Mouse (Mus musculus) telencephalon, adult 2 months (tissue): ENCODE measurements around the gene Armh3.
"Not testable (repeated sequence)": the region's sequence is repeated elsewhere in the genome, so short reads cannot be mapped to it uniquely, and the experiment has no call there.

Source experiments
- DNase-seq: peaks from one replicate; pipeline ENCODE4 v3.0.0-alpha.2; 2011; ENCODE audit warnings: low read depth, low spot score

The Armh3 gene

DNA sequence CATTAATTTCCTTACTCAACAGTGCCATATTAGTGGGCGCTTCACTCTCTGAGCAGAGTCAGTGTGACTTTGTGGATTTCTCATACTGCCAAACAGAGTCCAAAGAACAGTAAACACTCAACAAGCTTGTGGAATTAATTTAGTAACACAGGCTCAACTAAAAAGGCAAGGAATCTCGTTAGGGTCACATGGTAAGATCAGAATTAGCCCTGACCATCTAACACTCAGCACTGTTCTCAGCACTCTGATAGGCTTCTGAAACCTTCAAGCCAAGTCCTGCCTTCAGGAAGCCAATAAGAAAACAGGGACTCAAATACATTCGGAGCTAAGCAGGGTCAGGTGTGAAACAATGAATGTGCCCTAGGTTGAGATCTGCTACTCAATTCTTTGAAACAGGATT, 172.1 kb downstream of the Armh3 start:
- no peak for DNase-seq

DNA sequence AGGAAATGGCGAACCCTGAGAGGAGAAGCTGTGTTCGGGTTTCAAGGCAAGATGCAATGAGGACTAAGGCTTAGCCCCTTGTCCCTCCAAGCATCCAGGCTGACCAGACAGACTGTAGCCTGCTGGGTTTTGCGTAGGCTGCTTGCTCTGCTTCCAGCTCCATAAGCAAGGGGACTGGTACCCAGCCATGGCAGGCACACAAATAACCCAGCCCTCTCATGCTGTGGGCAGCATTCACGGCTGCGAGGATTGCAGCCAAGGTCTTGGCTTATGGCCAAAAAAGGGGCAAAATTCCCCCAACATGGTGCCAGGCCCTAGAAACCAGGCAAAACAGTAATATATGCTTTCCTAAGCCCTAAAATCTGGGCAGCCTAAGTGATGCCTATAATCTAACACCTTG, 176.5 kb downstream of the Armh3 start:
- no peak for DNase-seq

DNA sequence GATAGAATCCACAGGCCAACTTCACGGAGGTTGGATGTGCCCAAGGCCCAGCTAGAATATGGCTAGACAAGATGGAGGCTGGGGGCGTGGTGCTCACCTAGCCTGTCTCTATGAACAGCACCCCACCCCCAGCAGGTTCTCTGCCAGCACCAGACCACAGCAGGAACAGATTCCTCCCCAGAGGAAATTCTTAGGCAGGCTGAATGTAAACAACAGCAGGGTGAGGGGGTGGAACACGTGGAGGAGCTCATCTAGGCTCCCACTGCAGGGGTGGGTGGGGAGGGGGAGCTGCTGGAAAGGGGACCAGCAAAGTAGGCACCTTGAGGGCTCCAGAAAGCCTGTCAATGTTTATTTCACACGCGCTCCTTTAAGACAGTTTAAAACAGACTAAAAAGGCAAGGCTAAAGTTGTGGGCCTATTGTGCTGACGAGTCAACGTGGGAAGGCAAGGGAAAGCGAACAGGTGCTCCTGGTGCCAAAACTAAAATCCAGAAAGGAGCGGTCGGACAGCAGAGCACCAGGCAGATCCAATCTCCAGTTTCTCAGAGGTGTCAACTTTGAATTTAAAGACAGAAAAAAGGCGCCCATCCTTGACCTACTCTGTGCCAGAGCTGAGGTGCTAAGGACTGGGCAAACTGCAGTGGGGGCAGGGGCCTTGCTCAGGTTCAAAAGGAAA, 180.3 kb downstream of the Armh3 start:
- DNase-seq, result peak; percentile 58

DNA sequence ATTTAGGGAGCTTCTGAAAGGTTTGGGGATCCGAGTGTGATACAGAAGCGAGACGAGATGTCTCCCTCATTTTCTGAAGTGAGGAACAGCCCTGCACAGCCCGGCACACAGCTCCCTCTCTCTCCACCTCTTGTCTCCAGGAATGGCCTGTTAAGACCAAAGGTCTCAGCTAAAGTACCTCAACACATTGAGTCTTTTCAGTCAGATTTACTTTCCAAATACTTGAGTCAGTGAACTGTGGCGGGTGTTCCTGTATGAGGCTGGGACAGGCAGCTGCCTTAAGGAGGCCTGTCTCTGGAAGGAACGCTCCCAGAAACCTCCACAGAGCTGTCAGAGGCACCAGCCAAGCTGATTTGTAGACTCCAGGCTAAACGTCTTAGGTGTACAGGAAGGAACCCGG, 181.6 kb downstream of the Armh3 start:
- DNase-seq, result no peak

DNA sequence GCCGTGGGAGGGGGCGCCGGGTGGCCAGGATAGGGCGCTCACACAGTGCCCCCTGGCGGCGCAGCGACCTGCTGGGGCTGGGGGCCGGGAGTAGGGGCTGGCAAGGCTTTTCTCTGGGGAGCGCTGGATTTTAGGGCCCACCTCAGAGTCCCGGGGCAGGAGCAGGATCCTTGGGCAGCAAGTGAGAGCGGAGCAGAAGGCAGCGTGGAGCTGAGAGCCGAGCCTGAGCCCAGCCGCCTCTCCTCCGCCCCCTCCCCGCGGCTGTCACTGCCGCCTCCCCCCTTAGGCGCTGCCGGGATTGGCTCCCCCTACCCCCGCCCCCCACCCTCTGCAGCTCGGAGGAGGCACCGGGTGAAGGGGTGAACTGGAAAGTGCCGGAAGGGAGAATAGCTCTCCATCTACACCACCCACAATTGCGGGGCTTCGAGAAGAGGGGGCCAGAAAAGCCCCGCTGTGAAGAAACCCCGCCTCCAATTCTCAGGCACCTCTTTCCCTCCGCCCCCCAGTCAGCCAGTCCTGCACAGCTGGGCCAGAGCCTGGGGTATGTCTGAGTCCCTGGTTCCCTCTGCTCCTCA, 182.4 kb downstream of the Armh3 start, which contains the start of gene Kcnip2:
Kcnip2 (minus strand) TSS at position 231 of the 575 bp plus-strand sequence.
- no peak for DNase-seq

DNA sequence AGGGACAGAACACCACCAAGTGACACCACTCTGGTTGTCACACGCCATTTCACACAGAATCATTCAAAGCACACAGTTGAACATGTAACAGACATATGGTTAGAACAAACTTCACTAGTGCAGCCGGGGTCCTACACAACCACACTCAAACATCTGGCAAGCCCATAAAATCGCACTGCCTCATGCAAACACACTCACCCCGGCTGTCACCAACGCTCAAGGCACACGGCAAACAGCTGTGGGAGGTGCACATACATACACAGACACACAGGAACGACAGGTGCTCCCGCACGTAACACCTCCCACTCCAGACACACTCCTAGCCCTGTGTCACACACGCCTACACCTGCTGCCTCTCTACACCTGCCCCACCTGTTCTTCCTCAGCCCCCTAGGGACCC, 183.1 kb downstream of the Armh3 start:
- DNase-seq, result no peak

DNA sequence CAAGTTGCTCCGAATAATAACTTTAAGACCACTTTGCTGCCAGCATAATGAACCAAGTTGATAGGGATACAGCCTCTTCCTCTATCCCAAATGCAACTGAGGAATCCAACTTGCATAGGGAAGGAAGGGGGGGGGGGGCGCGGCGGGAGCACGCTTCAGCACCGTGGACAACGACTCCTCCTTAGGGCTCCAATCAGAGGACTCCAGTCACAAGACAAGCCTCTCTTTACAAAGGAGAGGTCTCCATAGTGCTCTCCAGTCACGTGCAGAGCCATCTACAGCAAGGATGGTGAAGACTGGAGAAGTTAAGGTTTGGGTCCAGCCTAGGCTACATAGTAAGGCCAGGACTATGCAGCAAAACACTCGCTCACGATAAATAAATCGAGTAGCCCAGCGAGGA, 184.5 kb downstream of the Armh3 start:
- DNase-seq, result no peak

DNA sequence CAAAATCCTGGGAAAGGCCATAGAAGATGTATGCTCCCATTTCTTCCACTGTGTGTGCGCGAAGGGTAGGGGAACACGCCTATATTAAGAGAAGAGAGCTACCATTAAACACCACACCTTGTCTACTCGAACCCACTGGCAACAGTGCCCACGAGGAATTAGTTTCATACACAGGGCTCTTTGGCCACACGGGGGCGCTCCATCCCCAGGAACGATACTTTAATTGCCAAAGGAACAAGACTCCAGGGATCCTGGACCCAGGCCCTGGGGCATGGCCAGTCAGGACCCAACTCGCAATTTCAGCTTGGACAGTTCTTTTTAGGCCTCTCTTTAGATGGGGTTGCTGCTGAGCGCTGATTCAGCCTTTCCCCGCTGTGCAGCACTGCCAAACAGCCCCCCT, 185.0 kb downstream of the Armh3 start:
- DNase-seq, result no peak

DNA sequence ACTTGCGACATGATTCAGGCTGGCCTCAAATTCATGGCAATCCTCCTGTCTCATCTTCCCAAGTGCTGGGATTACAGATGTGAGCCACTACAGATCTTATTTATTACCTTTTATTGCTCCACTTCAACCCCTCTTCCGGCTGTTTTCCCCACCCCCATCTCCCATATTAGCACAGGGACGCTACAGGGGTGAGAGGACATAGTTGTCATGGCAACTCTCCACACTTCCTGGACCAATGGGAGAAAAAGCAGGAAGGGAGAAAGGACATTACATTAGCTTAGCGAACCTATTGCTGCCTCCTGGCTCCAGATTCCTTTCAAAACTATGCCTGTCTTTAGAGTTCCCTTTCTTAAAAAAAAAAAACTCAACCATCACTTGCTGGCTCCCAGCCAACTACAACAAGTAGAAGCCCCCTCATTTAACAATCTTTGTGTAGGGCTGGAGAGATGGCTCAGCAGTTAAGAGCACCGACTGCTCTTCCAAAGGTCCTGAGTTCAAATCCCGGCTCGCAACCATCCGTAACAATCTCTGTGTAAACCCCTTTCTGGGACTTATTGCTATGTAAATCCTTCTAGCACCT, 185.5 kb downstream of the Armh3 start:
- no peak for DNase-seq

DNA sequence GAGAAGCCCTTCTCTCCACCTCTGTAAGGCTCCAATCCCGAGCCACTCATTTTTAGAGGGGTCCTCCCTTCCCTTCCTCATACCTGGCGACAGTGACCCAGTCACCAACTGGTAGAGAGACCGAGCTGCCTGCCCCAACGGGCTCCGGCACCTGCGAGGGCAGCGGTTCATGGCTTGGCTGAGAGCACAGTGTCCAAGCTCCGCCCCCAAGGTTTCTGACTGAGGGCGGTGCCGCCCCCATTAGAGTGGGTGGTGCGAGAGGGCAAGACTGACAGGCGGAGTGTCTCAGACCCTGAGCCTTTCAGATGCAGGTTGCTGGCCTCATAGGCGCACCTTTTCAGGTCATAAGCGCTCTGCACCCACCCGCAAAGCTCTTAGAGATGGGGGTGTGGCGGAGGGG, 186.2 kb downstream of the Armh3 start:
- DNase-seq, result no peak

DNA sequence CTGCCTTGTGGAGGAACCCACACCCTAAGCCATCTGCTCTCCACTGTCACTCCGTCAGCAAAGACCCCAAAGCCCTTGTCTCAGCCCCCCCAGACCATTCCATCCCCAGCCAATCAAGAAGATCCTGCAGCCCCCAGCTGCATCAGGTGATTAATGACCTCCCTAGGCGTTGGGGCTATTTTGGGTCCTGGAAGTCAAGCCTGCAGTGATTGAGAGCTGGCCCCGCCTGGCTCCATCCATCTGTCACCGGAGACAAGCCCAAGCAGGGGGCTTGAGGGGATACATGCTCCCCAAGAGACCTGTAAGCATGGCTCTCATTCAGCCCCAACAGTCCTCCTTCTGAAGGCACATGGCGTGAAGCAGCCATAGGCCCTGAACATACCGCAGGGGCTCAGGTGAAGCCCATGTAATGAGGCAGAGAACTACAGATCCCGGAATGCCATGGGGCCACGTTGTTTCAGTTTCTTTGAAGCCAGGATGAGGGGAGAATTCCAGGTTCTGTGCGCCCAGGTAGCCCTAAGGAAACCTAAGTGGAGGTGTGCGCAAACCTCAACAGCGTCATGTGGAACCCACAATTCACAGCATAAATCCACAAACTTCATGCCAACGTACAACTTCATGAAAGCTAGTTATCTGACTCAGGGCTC, 187.1 kb downstream of the Armh3 start:
- DNase-seq, result no peak

DNA sequence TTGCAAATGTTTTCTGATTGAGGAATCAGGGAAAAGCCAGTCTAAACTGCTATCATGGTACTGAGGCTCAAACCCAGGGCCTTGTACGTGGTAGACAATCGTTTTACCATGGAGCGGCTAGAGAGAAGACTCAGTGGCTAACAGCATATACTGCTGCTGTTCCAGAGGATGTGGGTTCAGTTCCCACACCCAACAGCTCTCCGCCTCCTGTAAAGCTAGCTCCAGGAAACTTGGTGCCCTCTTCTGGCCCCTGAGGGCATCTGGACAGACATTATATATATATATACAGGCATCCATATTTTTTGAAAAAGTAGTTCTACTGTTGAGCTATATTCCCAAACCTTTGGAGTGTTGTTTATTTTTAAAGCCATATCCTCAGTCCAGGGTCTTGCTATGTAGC, 190.6 kb downstream of the Armh3 start:
- no peak for DNase-seq

DNA sequence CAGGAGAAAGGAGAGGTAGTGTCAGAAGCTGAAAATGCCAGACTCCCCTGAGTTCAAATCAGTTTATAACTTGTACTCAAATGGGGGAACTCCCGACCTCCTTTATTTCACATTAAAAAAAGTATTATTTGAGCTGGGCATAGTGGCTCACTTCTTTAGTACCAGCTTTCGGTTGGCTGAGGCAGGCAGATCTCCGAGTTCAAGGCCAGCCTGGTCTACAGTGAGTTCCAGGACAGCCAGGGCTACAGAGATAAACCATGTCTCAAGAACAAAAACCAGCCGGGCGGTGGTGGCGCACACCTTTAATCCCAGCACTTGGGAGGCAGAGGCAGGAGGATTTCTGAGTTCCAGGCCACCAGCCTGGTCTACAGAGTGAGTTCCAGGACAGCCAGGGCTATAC, 192.5 kb downstream of the Armh3 start:
- DNase-seq, result not testable (repeated sequence)

DNA sequence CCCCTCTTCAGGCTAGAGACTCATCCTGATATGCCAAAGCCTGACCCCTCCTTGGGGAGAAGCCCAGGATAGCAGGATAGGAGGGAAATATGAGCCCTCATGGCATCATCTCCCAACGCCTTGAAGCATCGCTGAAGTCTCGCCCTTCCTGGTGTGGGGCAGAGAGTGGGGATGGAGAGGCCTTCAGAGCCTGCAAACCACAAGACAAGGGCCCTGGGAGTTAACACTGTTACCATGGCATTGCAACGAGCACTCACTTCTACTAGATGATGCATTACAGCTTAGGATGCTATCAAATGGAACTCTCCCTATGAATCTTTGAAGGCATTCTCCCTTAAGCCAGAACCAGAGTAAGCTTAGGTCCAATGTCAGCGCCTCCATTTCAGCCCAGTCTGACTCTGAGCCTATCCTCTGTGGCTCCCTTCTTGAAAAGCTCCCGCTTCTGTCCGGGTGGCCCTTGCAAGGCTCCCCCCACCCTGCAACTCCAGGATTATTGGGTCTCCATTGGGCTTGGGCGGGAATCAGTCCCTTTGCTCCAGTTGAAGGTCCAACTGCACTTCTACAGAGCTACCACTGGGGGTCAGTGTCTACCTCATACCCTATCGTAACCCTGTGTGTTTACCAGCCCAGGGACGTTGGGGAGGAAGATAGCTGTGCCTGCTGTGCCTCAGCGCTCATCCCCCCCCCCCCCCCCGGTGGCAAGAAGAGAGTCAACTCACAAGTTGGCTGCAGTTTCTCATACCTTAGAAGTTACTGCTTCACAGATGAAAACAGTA, 193.5 kb downstream of the Armh3 start:
- no peak for DNase-seq

DNA sequence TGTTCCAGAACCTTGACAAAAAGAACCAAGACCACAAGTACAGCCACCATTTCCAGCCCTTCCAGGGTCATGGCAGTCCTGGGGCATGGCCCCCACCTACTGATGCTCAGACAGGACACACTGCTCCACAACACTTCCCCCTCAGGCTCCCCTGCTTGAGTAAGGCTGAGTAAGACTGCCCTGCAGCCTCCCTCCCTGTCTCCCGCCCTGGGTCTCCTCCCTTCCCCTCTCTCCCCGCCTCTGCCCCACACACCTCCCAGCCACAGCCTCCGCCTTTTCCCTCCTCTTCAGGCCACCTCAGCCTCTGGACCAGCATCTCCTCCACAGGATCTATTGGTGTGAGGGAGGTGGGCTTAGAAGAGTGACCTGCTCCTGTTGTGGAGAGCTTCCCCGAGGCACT, 194.9 kb downstream of the Armh3 start:
- no peak for DNase-seq

DNA sequence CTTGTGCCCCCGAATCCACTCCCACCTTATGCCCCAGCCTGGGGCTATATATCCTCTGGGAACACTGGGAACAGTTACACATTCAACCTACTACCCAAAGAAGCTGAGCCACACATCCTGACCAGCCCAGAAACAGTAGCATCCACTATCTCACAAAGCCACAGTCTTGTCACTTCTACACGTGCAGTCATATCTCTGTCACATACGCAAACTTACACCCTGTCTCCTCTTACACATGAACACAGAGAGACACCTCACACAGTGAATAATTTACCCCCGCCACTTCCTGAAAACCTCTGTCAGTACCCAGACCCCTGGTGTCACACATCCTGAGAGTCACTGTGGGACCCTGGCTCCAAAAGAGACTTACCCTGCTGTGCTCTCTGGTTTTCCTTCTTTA, 195.6 kb downstream of the Armh3 start:
- no peak for DNase-seq

DNA sequence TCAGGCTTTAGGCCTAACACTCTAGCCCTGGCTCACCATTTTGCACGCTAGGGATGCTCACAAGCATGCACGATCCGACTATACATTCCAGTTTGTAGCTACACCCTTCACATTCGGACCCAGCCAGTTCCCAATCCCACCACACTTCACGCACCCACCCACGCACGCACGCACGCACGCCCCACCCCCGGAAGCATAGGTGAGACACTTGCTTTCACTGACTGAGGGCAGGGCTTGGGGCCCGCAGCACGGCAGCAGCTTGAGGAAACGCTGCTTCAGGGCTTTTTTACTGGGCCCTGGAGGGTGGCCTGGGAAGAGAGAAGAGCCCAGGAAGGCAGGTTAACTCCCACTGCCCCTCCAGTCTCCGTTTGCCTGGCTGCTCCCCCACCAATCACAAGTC, 201.4 kb downstream of the Armh3 start:
- no peak for DNase-seq

DNA sequence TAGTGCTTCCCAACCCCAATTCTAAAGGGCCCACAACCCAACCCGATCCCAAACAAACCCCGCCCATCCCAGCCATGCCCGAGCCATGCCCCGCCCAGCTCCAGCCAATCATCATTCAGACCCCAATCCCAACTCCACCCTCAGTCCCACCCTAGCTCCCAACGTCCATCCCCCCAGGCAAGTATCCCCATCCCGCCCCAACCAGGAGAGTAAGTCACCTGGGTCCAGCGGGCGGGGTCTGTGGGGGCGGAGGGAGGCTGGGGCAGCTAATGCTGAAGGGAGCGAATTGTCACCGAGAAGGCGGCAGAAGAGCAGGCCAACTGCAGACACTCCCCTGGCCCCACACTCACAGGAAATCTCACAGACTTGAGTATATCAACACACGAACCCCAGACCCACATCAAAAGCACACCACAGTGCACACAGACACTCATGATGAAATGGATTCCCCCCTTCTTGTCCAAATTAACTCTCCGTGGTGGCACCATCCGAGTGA, 202.2 kb downstream of the Armh3 start:
- DNase-seq, result no peak

DNA sequence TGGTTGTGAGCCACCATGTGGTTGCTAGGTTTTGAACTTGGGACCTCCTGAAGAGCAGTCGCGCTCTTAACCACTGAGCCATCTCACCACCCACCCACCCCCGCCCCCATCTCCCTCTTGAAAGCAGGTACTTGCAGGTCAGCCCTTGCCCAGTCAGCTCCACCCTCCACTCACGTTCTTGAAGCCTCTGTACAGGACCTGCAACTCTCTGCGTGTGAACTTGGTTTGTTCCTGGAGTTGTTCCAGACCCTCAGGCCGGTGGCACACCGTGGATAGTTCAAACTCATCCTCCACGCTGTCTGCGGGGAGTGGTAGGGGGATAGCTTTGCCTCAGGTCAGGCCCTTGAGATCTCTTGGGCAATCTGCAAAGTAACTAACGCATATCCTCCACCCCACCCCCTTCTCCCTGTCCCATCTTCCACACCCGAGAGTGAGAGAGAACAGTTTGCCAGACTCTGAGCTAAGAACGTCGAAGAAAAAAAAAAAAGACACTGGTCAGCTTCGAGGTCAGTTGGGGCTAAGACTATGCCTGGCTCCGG, 202.8 kb downstream of the Armh3 start:
- DNase-seq, result no peak

DNA sequence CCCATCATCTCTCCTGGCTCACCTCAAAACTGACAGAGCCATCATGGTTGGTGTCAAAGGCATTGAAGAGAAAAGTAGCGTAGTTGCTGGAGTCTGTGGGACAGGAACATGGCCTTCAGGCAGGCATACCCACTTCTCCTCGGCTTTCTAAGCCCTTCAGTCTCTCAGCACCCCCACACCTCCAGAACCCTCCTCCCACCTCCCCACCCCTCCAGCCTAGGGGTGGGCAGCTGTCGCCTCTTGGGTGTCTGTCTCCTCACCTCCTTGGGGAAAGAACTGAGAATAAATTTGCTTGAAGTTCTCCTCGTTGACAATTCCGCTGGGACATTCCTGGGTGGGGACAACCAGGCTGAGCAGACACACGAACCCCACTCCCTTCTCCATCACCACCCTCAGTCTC, 203.6 kb downstream of the Armh3 start:
- DNase-seq, result no peak

DNA sequence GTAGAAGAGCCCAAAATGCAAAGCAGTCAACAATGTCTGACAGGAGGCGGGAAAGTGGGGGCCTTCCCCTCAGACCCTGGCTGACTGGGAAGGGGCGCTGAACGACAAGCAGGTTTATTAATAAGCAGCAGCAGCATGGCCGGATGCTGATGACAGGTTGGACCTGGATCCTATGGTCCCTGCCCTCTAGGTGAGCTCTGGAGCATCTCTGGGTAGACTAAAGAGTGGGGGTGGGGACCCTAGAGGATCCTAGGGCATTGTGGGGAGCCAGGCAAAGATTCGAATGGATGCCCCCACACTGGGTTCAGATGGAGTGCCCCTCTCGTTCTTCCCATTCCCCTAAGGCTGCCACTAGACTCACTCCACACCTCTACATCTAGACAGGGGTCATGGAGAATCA, 205.9 kb downstream of the Armh3 start:
- DNase-seq, result no peak
